Mouse (Mus musculus) lung, postnatal 25 days (tissue): ENCODE data around the gene Wdfy3.
A peak's percentile ranks its signal among the peaks of the same experiment; 100 is the strongest.
"Not testable (repeated sequence)": the region's sequence is repeated elsewhere in the genome, so short reads cannot be mapped to it uniquely, and the experiment has no call there.

ENCODE experiments used
- DNase-seq: peaks from one replicate; pipeline ENCODE4 v3.0.0; 2022; ENCODE audit warnings: low spot score

Gene Wdfy3

GRCm38 (mm10) chr5:101998971-101999370 is 70.8 kb downstream of the Wdfy3 start:
- no peak for DNase-seq

GRCm38 (mm10) chr5:101996036-101996735 is 73.5 kb downstream of the Wdfy3 start:
- no peak for DNase-seq

- no peak for DNase-seq
Observed at GRCm38 (mm10) chr5:101995451-101995995, 74.2 kb downstream of the Wdfy3 start.

- DNase-seq, result no peak
Observed at GRCm38 (mm10) chr5:101993996-101994395, 75.7 kb downstream of the Wdfy3 start.

GRCm38 (mm10) chr5:101992969-101993670 is 76.6 kb downstream of the Wdfy3 start:
- DNase-seq, result no peak

- no peak for DNase-seq
Observed at GRCm38 (mm10) chr5:101990298-101990845, 79.3 kb downstream of the Wdfy3 start.

GRCm38 (mm10) chr5:101988476-101988875 is 81.2 kb downstream of the Wdfy3 start:
- DNase-seq, result no peak

GRCm38 (mm10) chr5:101986694-101987093 is 83.0 kb downstream of the Wdfy3 start:
- DNase-seq, result no peak

GRCm38 (mm10) chr5:101982239-101982638 is 87.5 kb downstream of the Wdfy3 start:
- no peak for DNase-seq

- DNase-seq, result no peak
Observed at GRCm38 (mm10) chr5:101979594-101979993, 90.1 kb downstream of the Wdfy3 start.

GRCm38 (mm10) chr5:101972594-101972993 is 97.1 kb downstream of the Wdfy3 start:
- not testable (repeated sequence) for DNase-seq

- DNase-seq, result peak; percentile 82
Observed at GRCm38 (mm10) chr5:101968153-101968851, 101.4 kb downstream of the Wdfy3 start.

- peak; percentile 56 for DNase-seq
Observed at GRCm38 (mm10) chr5:101967832-101968152, 101.9 kb downstream of the Wdfy3 start.

GRCm38 (mm10) chr5:101962824-101963223 is 106.9 kb downstream of the Wdfy3 start:
- no peak for DNase-seq

GRCm38 (mm10) chr5:101959369-101959768 is 110.4 kb downstream of the Wdfy3 start:
- no peak for DNase-seq

- DNase-seq, result no peak
Observed at GRCm38 (mm10) chr5:101958941-101959340, 110.8 kb downstream of the Wdfy3 start.

- no peak for DNase-seq
Observed at GRCm38 (mm10) chr5:101957419-101957818, 112.3 kb downstream of the Wdfy3 start.

- DNase-seq, result no peak
Observed at GRCm38 (mm10) chr5:101954393-101955340, 115.1 kb downstream of the Wdfy3 start.

GRCm38 (mm10) chr5:101951918-101952317 is 117.8 kb downstream of the Wdfy3 start:
- no peak for DNase-seq

- no peak for DNase-seq
Observed at GRCm38 (mm10) chr5:101949323-101949722, 120.4 kb downstream of the Wdfy3 start.

GRCm38 (mm10) chr5:101948641-101949040 is 121.1 kb downstream of the Wdfy3 start:
- DNase-seq, result no peak
